Mouse (Mus musculus): ENCODE data around the gene Decr2. TPM values are rescaled to one million over a fixed set of nuclear protein-coding genes. Genes with fewer than 3 reads are reported as not detected.

Gene Decr2
- polyA plus RNA-seq (2014; fragmentation: Nextera tagmentation; extraction: Ambion mirVana), result 15.7 and 18.5 TPM in 2 replicates

GRCm38 (mm10) chr17:26089905-26090632, at the start of gene Decr2:
Gene Decr2 (minus strand): TSS chr17:26090337.
- peaks cover 4% of the 10 kb centered on the region; the same call in 1 of the 2 replicates for H3K4me1 ChIP-seq (ENCODE audit: control insufficient read depth, insufficient read depth, low read length)
- ATAC-seq (ENCODE audit: low read depth) (peak; percentile 95), DNase-seq (ENCODE audit: low spot score) (peak; percentile 95)
- peak within 1 kb of the TSS; percentile 63 for H3K4me3 ChIP-seq (ENCODE audit: low read depth, low read length)
- peak within 1 kb of the TSS; percentile 78 for H3K27ac ChIP-seq (replicated peaks; ENCODE audit: low read depth, low read length)
- H3K9me3 ChIP-seq (ENCODE audit: control insufficient read depth, low read length), result no peaks in the 10 kb centered on the region
- peaks cover 19% of the 10 kb centered on the region for H3K36me3 ChIP-seq (ENCODE audit: control insufficient read depth, insufficient read depth, low read length)
- peak within 1 kb of the TSS; percentile 80 for H3K4me2 ChIP-seq (ENCODE audit: low read depth, low read length)
- H3K27me3 ChIP-seq (replicated peaks; ENCODE audit: control insufficient read depth, insufficient read depth, low read length), result no peaks in the 10 kb centered on the region
- H3K9ac ChIP-seq (ENCODE audit: low read depth, low read length), result peak within 1 kb of the TSS; percentile 81
- WGBS, result 1% methylated on average over 31 of the region's 32 CpGs

GRCm38 (mm10) chr17:26138901-26139381, 48.8 kb upstream of the Decr2 start:
- Histone ChIP-seq H3K27ac (replicated peaks; ENCODE audit: low read depth, low read length) (peak overlapping the region; percentile 97), H3K4me3 (ENCODE audit: low read depth, low read length) (peak overlapping the region; percentile 84), H3K4me1 (ENCODE audit: control insufficient read depth, insufficient read depth, low read length) (peaks cover 11% of the 10 kb centered on the region), H3K9me3 (ENCODE audit: control insufficient read depth, low read length) (no peaks in the 10 kb centered on the region), H3K4me2 (ENCODE audit: low read depth, low read length) (peak overlapping the region; percentile 84), H3K36me3 (ENCODE audit: control insufficient read depth, insufficient read depth, low read length) (peaks cover 15% of the 10 kb centered on the region), H3K27me3 (replicated peaks; ENCODE audit: control insufficient read depth, insufficient read depth, low read length) (no peaks in the 10 kb centered on the region), H3K9ac (ENCODE audit: low read depth, low read length) (peak overlapping the region; percentile 94)
- peak; percentile 66 for ATAC-seq (ENCODE audit: low read depth)
- peak; percentile 64 for DNase-seq (ENCODE audit: low spot score)
- WGBS, result under 1% methylated on average over 27 of the region's 58 CpGs

GRCm38 (mm10) chr17:26138239-26138836, 48.2 kb upstream of the Decr2 start, which contains the start of gene Axin1:
Gene Axin1 (plus strand): TSS chr17:26138688.
- ATAC-seq (ENCODE audit: low read depth) (peak; percentile 98), DNase-seq (ENCODE audit: low spot score) (peak; percentile 99)
- Histone ChIP-seq H3K27ac (replicated peaks; ENCODE audit: low read depth, low read length) (peak within 1 kb of the TSS; percentile 97), H3K36me3 (ENCODE audit: control insufficient read depth, insufficient read depth, low read length) (peaks cover 9% of the 10 kb centered on the region), H3K9me3 (ENCODE audit: control insufficient read depth, low read length) (no peaks in the 10 kb centered on the region), H3K9ac (ENCODE audit: low read depth, low read length) (peak within 1 kb of the TSS; percentile 94), H3K27me3 (replicated peaks; ENCODE audit: control insufficient read depth, insufficient read depth, low read length) (no peaks in the 10 kb centered on the region), H3K4me2 (ENCODE audit: low read depth, low read length) (peak within 1 kb of the TSS; percentile 84), H3K4me3 (ENCODE audit: low read depth, low read length) (peak within 1 kb of the TSS; percentile 84), H3K4me1 (ENCODE audit: control insufficient read depth, insufficient read depth, low read length) (peaks cover 11% of the 10 kb centered on the region)
- under 1% methylated on average over 36 of the region's 42 CpGs for WGBS

GRCm38 (mm10) chr17:26137751-26138130, 47.6 kb upstream of the Decr2 start:
- peak overlapping the region; percentile 84 for H3K4me3 ChIP-seq (ENCODE audit: low read depth, low read length)
- no peaks in the 10 kb centered on the region for H3K27me3 ChIP-seq (replicated peaks; ENCODE audit: control insufficient read depth, insufficient read depth, low read length)
- 71% methylated on average over 2 of the region's 2 CpGs for WGBS
- ATAC-seq (ENCODE audit: low read depth) (no peak), DNase-seq (ENCODE audit: low spot score) (no peak)
- peaks cover 3% of the 10 kb centered on the region; the same call in 1 of the 2 replicates for H3K36me3 ChIP-seq (ENCODE audit: control insufficient read depth, insufficient read depth, low read length)
- no peaks in the 10 kb centered on the region for H3K9me3 ChIP-seq (ENCODE audit: control insufficient read depth, low read length)
- peaks cover 11% of the 10 kb centered on the region for H3K4me1 ChIP-seq (ENCODE audit: control insufficient read depth, insufficient read depth, low read length)
- H3K4me2 ChIP-seq (ENCODE audit: low read depth, low read length), result peak overlapping the region; percentile 84
- H3K9ac ChIP-seq (ENCODE audit: low read depth, low read length), result peak overlapping the region; percentile 94
- peak overlapping the region; percentile 75 for H3K27ac ChIP-seq (replicated peaks; ENCODE audit: low read depth, low read length)

GRCm38 (mm10) chr17:26137106-26137750, 47.1 kb upstream of the Decr2 start:
- Histone ChIP-seq H3K4me2 (ENCODE audit: low read depth, low read length) (no peak overlapping the region), H3K9ac (ENCODE audit: low read depth, low read length) (no peak overlapping the region), H3K27ac (replicated peaks; ENCODE audit: low read depth, low read length) (no peak overlapping the region), H3K4me3 (ENCODE audit: low read depth, low read length) (no peak overlapping the region), H3K4me1 (ENCODE audit: control insufficient read depth, insufficient read depth, low read length) (peaks cover 11% of the 10 kb centered on the region), H3K27me3 (replicated peaks; ENCODE audit: control insufficient read depth, insufficient read depth, low read length) (no peaks in the 10 kb centered on the region), H3K36me3 (ENCODE audit: control insufficient read depth, insufficient read depth, low read length) (peaks cover 1% of the 10 kb centered on the region; the same call in 1 of the 2 replicates), H3K9me3 (ENCODE audit: control insufficient read depth, low read length) (no peaks in the 10 kb centered on the region)
- 88% methylated on average over 11 of the region's 11 CpGs for WGBS
- DNase-seq (ENCODE audit: low spot score) (no peak), ATAC-seq (ENCODE audit: low read depth) (no peak)

GRCm38 (mm10) chr17:26131856-26132853, 42.0 kb upstream of the Decr2 start:
- Histone ChIP-seq H3K27ac (replicated peaks; ENCODE audit: low read depth, low read length) (no peak overlapping the region), H3K4me3 (ENCODE audit: low read depth, low read length) (no peak overlapping the region), H3K4me2 (ENCODE audit: low read depth, low read length) (no peak overlapping the region), H3K9ac (ENCODE audit: low read depth, low read length) (no peak overlapping the region), H3K9me3 (ENCODE audit: control insufficient read depth, low read length) (no peaks in the 10 kb centered on the region), H3K36me3 (ENCODE audit: control insufficient read depth, insufficient read depth, low read length) (peaks cover 50% of the 10 kb centered on the region), H3K27me3 (replicated peaks; ENCODE audit: control insufficient read depth, insufficient read depth, low read length) (no peaks in the 10 kb centered on the region), H3K4me1 (ENCODE audit: control insufficient read depth, insufficient read depth, low read length) (no peaks in the 10 kb centered on the region)
- ATAC-seq (ENCODE audit: low read depth) (no peak), DNase-seq (ENCODE audit: low spot score) (no peak)
- WGBS, result 89% methylated on average over 18 of the region's 18 CpGs

GRCm38 (mm10) chr17:26131062-26131732, 41.1 kb upstream of the Decr2 start:
- Histone ChIP-seq H3K9me3 (ENCODE audit: control insufficient read depth, low read length) (no peaks in the 10 kb centered on the region), H3K36me3 (ENCODE audit: control insufficient read depth, insufficient read depth, low read length) (peaks cover 57% of the 10 kb centered on the region), H3K4me1 (ENCODE audit: control insufficient read depth, insufficient read depth, low read length) (no peaks in the 10 kb centered on the region), H3K9ac (ENCODE audit: low read depth, low read length) (no peak overlapping the region), H3K4me2 (ENCODE audit: low read depth, low read length) (no peak overlapping the region), H3K4me3 (ENCODE audit: low read depth, low read length) (no peak overlapping the region), H3K27ac (replicated peaks; ENCODE audit: low read depth, low read length) (no peak overlapping the region), H3K27me3 (replicated peaks; ENCODE audit: control insufficient read depth, insufficient read depth, low read length) (no peaks in the 10 kb centered on the region)
- DNase-seq (ENCODE audit: low spot score) (no peak), ATAC-seq (ENCODE audit: low read depth) (no peak)
- WGBS, result 86% methylated on average over 17 of the region's 18 CpGs

Measured in embryonic facial prominence, embryonic 14.5 days (tissue).